Mouse (Mus musculus) CH12.LX (cell line): ENCODE data around the gene Paox. TPM values are rescaled to one million over a fixed set of nuclear protein-coding genes. Genes with fewer than 3 reads are reported as not detected.

Experiments used
- DNase-seq: peaks from one replicate; pipeline ENCODE4 v3.0.0-alpha.2; 2013; ENCODE audit errors: extremely low read depth
- H3K27ac ChIP-seq: 2 replicates; pipeline ENCODE4 v1.5.1; 2012; ENCODE audit warnings: low read depth, mild to moderate bottlenecking, control low read depth, moderate library complexity; ENCODE audit not compliant: insufficient read depth
- H3K27me3 ChIP-seq: replicated peaks from 2 replicates; pipeline ENCODE3; 2012; ENCODE audit warnings: inconsistent platforms
- H3K36me3 ChIP-seq, 2 experiments: replicated peaks in 1 of 2; 2 replicates each; pipeline versions ENCODE3 to v1.6.1; 2012; ENCODE audit warnings: inconsistent platforms in 1 of 2, low read length in 1 of 2, mild to moderate bottlenecking in 1 of 2, mixed read lengths in 1 of 2, moderate library complexity in 1 of 2; ENCODE audit not compliant: control insufficient read depth in 1 of 2, insufficient read depth in 1 of 2
- H3K4me1 ChIP-seq, 2 experiments: 2 replicates each; pipeline ENCODE4 v1.6.1; 2012; ENCODE audit warnings: inconsistent platforms in 1 of 2, moderate library complexity in 1 of 2; ENCODE audit not compliant: insufficient read depth in 2 of 2, control insufficient read depth in 1 of 2
- H3K4me2 ChIP-seq: 2 replicates; pipeline ENCODE4 v1.6.1; 2012; ENCODE audit warnings: low read depth, mild to moderate bottlenecking, control low read depth; ENCODE audit not compliant: poor library complexity, insufficient read depth, severe bottlenecking
- H3K4me3 ChIP-seq, 3 experiments: fragments of 150-350 bp in 1 of 3; sonication (generic) in 1 of 3; replicated peaks in 1 of 3; 2 replicates each; pipeline versions ENCODE3 to v1.5.1; 2011 to 2012; ENCODE audit warnings: low read depth in 2 of 3, low read length in 2 of 3, mild to moderate bottlenecking in 2 of 3, moderate library complexity in 2 of 3, control low read depth in 1 of 3, improper control_type of control experiment in 1 of 3, inconsistent platforms in 1 of 3, mixed read lengths in 1 of 3; ENCODE audit not compliant: poor library complexity in 1 of 3
- H3K79me2 ChIP-seq: replicated peaks from 2 replicates; pipeline ENCODE4 v1.6.1; 2012; ENCODE audit warnings: mild to moderate bottlenecking, moderate library complexity; ENCODE audit not compliant: control insufficient read depth, poor library complexity, insufficient read depth, severe bottlenecking; ENCODE audit errors: extremely low read depth
- H3K9ac ChIP-seq: 2 replicates; pipeline ENCODE4 v1.6.1; 2012; ENCODE audit warnings: low read depth, mild to moderate bottlenecking, control low read depth, moderate library complexity; ENCODE audit not compliant: insufficient read depth
- H3K9me3 ChIP-seq: replicated peaks from 2 replicates; pipeline ENCODE3; 2012; ENCODE audit warnings: low read length, inconsistent platforms, mixed read lengths
- BHLHE40 ChIP-seq: IDR thresholded peaks from 2 replicates; pipeline ENCODE4 v1.6.1; 2011; ENCODE audit warnings: mild to moderate bottlenecking, low read depth, low read length, improper control_type of control experiment
- CHD1 ChIP-seq: IDR thresholded peaks from 2 replicates; pipeline ENCODE4 v1.6.1; 2012; ENCODE audit warnings: low read depth, low read length, improper control_type of control experiment, inconsistent platforms
- CTCF ChIP-seq, 2 experiments: IDR thresholded peaks in 1 of 2; conservative IDR thresholded peaks in 1 of 2; 2 replicates each; pipeline ENCODE4 v1.5.1; 2011 to 2012; ENCODE audit warnings: low read depth in 2 of 2, low read length in 2 of 2, improper control_type of control experiment in 1 of 2, inconsistent platforms in 1 of 2, mild to moderate bottlenecking in 1 of 2, moderate library complexity in 1 of 2
- EP300 ChIP-seq: IDR thresholded peaks from 2 replicates; pipeline ENCODE4 v1.6.1; 2011; ENCODE audit warnings: low read length, improper control_type of control experiment
- ETS1 ChIP-seq: conservative IDR thresholded peaks from 2 replicates; pipeline ENCODE4 v1.6.1; 2012; ENCODE audit warnings: low read depth, mild to moderate bottlenecking, inconsistent platforms, low read length, improper control_type of control experiment, moderate library complexity
- IRF4 ChIP-seq: IDR thresholded peaks from 2 replicates; pipeline ENCODE4 v1.6.1; 2014; ENCODE audit warnings: low read depth, mild to moderate bottlenecking, inconsistent platforms, low read length, improper control_type of control experiment
- JUN ChIP-seq: IDR thresholded peaks from 2 replicates; pipeline ENCODE4 v1.6.1; 2011; ENCODE audit warnings: low read depth, mild to moderate bottlenecking, low read length, improper control_type of control experiment, moderate library complexity; ENCODE audit not compliant: insufficient read depth
- MAFK ChIP-seq: IDR thresholded peaks from 2 replicates; pipeline ENCODE4 v1.6.1; 2011; ENCODE audit warnings: low read length, improper control_type of control experiment; ENCODE audit not compliant: insufficient replicate concordance
- MXI1 ChIP-seq: IDR thresholded peaks from 2 replicates; pipeline ENCODE4 v1.6.1; 2011; ENCODE audit warnings: mild to moderate bottlenecking, low read depth, low read length, improper control_type of control experiment
- NRF1 ChIP-seq: IDR thresholded peaks from 2 replicates; pipeline ENCODE4 v1.6.1; 2014; ENCODE audit warnings: low read depth, mild to moderate bottlenecking, inconsistent platforms, low read length, improper control_type of control experiment, moderate library complexity
- SIN3A ChIP-seq: IDR thresholded peaks from 2 replicates; pipeline ENCODE4 v1.6.1; 2012; ENCODE audit warnings: low read length, improper control_type of control experiment, inconsistent platforms
- USF2 ChIP-seq: conservative IDR thresholded peaks from 2 replicates; pipeline ENCODE4 v1.6.1; 2011; ENCODE audit warnings: low read depth, low read length, improper control_type of control experiment
- ZNF384 ChIP-seq: IDR thresholded peaks from 2 replicates; pipeline ENCODE4 v1.6.1; 2012; ENCODE audit warnings: low read depth, low read length, improper control_type of control experiment, inconsistent platforms
- dilution Hi-C: fragments of 300-500 bp; cut with MboI; formaldehyde crosslinking; loops from 2 replicates; pipeline ENCODE4 v1.14.3; 2020; ENCODE audit warnings: low sequenced_read_pairs; ENCODE audit not compliant: extremely low pct_unique_long_range_greater_than_20kb, extremely low pct_ligation_motif_present
- in situ Hi-C: fragments of 300-500 bp; cut with MboI; formaldehyde crosslinking; loops from 3 replicates; pipeline ENCODE4 v1.14.3; 2019; ENCODE audit warnings: low sequenced_read_pairs, low pct_ligation_motif_present, low pct_unique_long_range_greater_than_20kb, mixed read lengths
- polyA plus RNA-seq: library from polyadenylated mRNA; unstranded; fragments of >175 nt; gene quantifications from 2 replicates; pipeline ENCODE4 v1.2.1, GENCODE M21; 2012; ENCODE audit warnings: low read depth; ENCODE audit not compliant: insufficient read length
- total RNA-seq, 2 experiments: library from RNA; depleted of rRNA; stranded (reverse); fragments of 300-350 nt in 1 of 2; fragments of >200 nt in 1 of 2; gene quantifications; 2 replicates each; pipeline ENCODE4 v1.2.3; 2012 to 2014

Gene Paox
- total and polyA plus RNA-seq, 3 experiments, result 30.4 to 40.0 (median 34.5) TPM

- peaks cover 0 to 8% of the 10 kb centered on the region in 2 experiments for H3K36me3 ChIP-seq
- dilution Hi-C loops, result no loop called here
These were observed 7.2 kb downstream of the Paox start for GRCm38 (mm10) chr7:140122765-140123164.

GRCm38 (mm10) chr7:140124382-140124781 is 8.8 kb downstream of the Paox start:
- TF ChIP-seq SIN3A (peak; percentile 78), EP300 (peak; percentile 16; the same call in 1 of the 2 replicates), NRF1 (no peak), JUN (no peak), MAFK (no peak), IRF4 (no peak; the same call in 1 of the 2 replicates), USF2 (no peak), MXI1 (peak; percentile 76; the same call in 1 of the 2 replicates), BHLHE40 (no peak), ZNF384 (no peak)
- TF ChIP-seq, all 38 proteins: peak for 3
- in situ Hi-C loops, result no loop called here
- H3K9me3 ChIP-seq, result no peaks in the 10 kb centered on the region
- no peak overlapping the region for H3K4me3 ChIP-seq
- peaks cover 22 to 81% of the 10 kb centered on the region in 2 experiments for H3K4me1 ChIP-seq
- H3K27ac ChIP-seq, result peak overlapping the region; percentile 93
- H3K36me3 ChIP-seq, result peaks cover 4 to 13% of the 10 kb centered on the region in 2 experiments
- dilution Hi-C loops, result no loop called here
- peak overlapping the region; percentile 72 for H3K4me2 ChIP-seq
- no peak for DNase-seq
- H3K79me2 ChIP-seq, result peaks cover 3% of the 10 kb centered on the region
- no peaks in the 10 kb centered on the region for H3K27me3 ChIP-seq
- H3K9ac ChIP-seq, result peak overlapping the region; percentile 46

More at GRCm38 (mm10) chr7:140122765-140123164, 7.2 kb downstream of the Paox start:
- Histone ChIP-seq H3K4me2 (peak overlapping the region; percentile 67), H3K27me3 (no peaks in the 10 kb centered on the region), H3K9ac (peak overlapping the region; percentile 8), H3K4me1 (peaks cover 22 to 78% of the 10 kb centered on the region in 2 experiments), H3K4me3 (peak overlapping the region in 2 of 3 experiments; percentile 2 to 12), H3K27ac (peak overlapping the region; percentile 82), H3K79me2 (peaks cover 3% of the 10 kb centered on the region), H3K9me3 (no peaks in the 10 kb centered on the region)
- no peak for DNase-seq
- in situ Hi-C loops, result no loop called here
- peak; percentile 67; the same call in 1 of the 2 replicates for TF ChIP-seq CHD1
- TF ChIP-seq ETS1, result peak; percentile 28; the same call in 1 of the 2 replicates
- TF ChIP-seq CTCF (conservative IDR thresholded peaks at IDR 0.05 in 1 of 2, IDR thresholded peaks at IDR 0.05 in 1 of 2; ENCODE audit: low read depth in 2 of 2, low read length in 2 of 2), result no peak
